12 mouse cellular contexts compared by ENCODE assay signal in genomic region chr6:122921451-122921850, GRCm38 (mm10). TPM values are rescaled to one million over a fixed set of nuclear protein-coding genes. Genes with fewer than 3 reads are reported as not detected.
DNase-seq lines count a peak whose midpoint lies in the region; ATAC-seq and TF ChIP-seq lines count a peak whose summit lies in the region.
"Had no signal": no experiment of that assay in that cellular context is flagged by ENCODE, and none has a peak within 500 bp of the region (broad histone marks: within the 10 kb centered on the region; RNA-seq: fewer than 3 reads in every experiment).

TSS of gene Clec4a1 (plus strand) at chr6:122921848.

- H3K4me3 ChIP-seq in heart, adult 2 months: no peak within 1 kb of the TSS
- no peak within 1 kb of the TSS for H3K4me3 ChIP-seq in heart, embryonic 10.5 days
- no peak within 1 kb of the TSS for H3K4me3 ChIP-seq in midbrain, embryonic 10.5 days

- peak; percentile 99 for ATAC-seq in granulocyte monocyte progenitor cell, adult 5-6 weeks (replicated peaks; ENCODE audit: poor library complexity, severe bottlenecking)
- ATAC-seq in frontal cortex, adult (ENCODE audit: low TSS enrichment): no peak

- 26% methylated on average over 4 of the region's 4 CpGs for WGBS in heart, adult 2 months
- 51% methylated on average over 4 of the region's 4 CpGs for WGBS in heart, embryonic 10.5 days
- 77% methylated on average over 4 of the region's 4 CpGs for WGBS in midbrain, embryonic 10.5 days

- no peaks in the 10 kb centered on the region for H3K9me3 ChIP-seq in heart, embryonic 10.5 days
- no peaks in the 10 kb centered on the region for H3K9me3 ChIP-seq in midbrain, embryonic 10.5 days (replicated peaks)

- no peaks in the 10 kb centered on the region for H3K79me2 ChIP-seq in heart, adult 2 months (replicated peaks; ENCODE audit: control insufficient read depth, insufficient read depth, low read length)

- H3K27me3 ChIP-seq in heart, adult 2 months (ENCODE audit: control insufficient read depth, insufficient read depth, low read length): no peaks in the 10 kb centered on the region
- H3K27me3 ChIP-seq in heart, embryonic 10.5 days (ENCODE audit: insufficient read depth, poor library complexity, severe bottlenecking): no peaks in the 10 kb centered on the region
- no peaks in the 10 kb centered on the region for H3K27me3 ChIP-seq in midbrain, embryonic 10.5 days (ENCODE audit: low read depth, poor library complexity, severe bottlenecking)

- peak within 1 kb of the TSS; percentile 30; the same call in 1 of the 2 replicates for H3K9ac ChIP-seq in heart, adult 2 months (ENCODE audit: low read depth, low read length)

- no peak for TF ChIP-seq CTCF in heart, adult 2 months (IDR thresholded peaks at IDR 0.05)

- TF ChIP-seq POLR2A in heart, adult 2 months (IDR thresholded peaks at IDR 0.05; ENCODE audit: insufficient read depth, low read depth, low read length): no peak

- peak in 1 of 2 experiments; percentile 36 for DNase-seq in heart, adult 2 months
- no peak for DNase-seq in heart, embryonic 10.5 days (ENCODE audit: low spot score)
- DNase-seq in lung, postnatal 25 days (ENCODE audit: low spot score): peak; percentile 35
- DNase-seq in lung, postnatal 10 days: no peak
- DNase-seq in skeletal muscle tissue, adult 2 months (ENCODE audit: low read depth, low spot score): peak; percentile 34
- DNase-seq in midbrain, embryonic 10.5 days (ENCODE audit: low spot score): no peak
- DNase-seq: embryo, embryonic 11 days; kidney, postnatal 10 days; spleen, adult 18-20 months; thymus, postnatal 14 days had no signal

- TF ChIP-seq EP300 in heart, adult 2 months (IDR thresholded peaks at IDR 0.05; ENCODE audit: insufficient read depth, low read depth, low read length): 0 out of 2 replicates have a peak, but pooled peaks have one; percentile 14

- H3K36me3 ChIP-seq in heart, adult 2 months (ENCODE audit: control insufficient read depth, insufficient read depth, low read length): no peaks in the 10 kb centered on the region
- H3K36me3 ChIP-seq in heart, embryonic 10.5 days: no peaks in the 10 kb centered on the region
- no peaks in the 10 kb centered on the region for H3K36me3 ChIP-seq in midbrain, embryonic 10.5 days

- no peak within 1 kb of the TSS for H3K27ac ChIP-seq in heart, adult 2 months
- no peak within 1 kb of the TSS for H3K27ac ChIP-seq in heart, embryonic 10.5 days
- H3K27ac ChIP-seq in midbrain, embryonic 10.5 days (replicated peaks): no peak within 1 kb of the TSS

- intact Hi-C loops in heart, adult 2 months (cut with DNase I): no loop called here

- H3K4me1 ChIP-seq in heart, adult 2 months (ENCODE audit: control insufficient read depth, insufficient read depth, low read length): no peaks in the 10 kb centered on the region
- no peaks in the 10 kb centered on the region for H3K4me1 ChIP-seq in heart, embryonic 10.5 days
- H3K4me1 ChIP-seq in midbrain, embryonic 10.5 days: no peaks in the 10 kb centered on the region

RNA-seq across cellular contexts. Expression of gene Clec4a1, which starts in this region (rescaled TPM):
- 1 to 10 TPM; 3.8 to 4.4 TPM for total RNA-seq in heart, adult 2 months (2021)
- 3.4 and 3.6 TPM in 2 replicates for polyA plus RNA-seq in heart, adult 2 months (2012; rRNA removed)
- polyA plus RNA-seq in heart, embryonic 10.5 days (2016; fragmentation: Nextera tagmentation; extraction: Ambion mirVana): 0.27 and 0.63 TPM in 2 replicates
- 1.7 TPM in 1 of 2 replicates, not detected in the other for total RNA-seq in granulocyte monocyte progenitor cell, adult 5-6 weeks (2014; fragmentation: Nextera tagmentation)
- total RNA-seq in granulocyte monocyte progenitor cell, adult 5-6 weeks (2017): 0.93 and 1.3 TPM in 2 replicates
- polyA plus RNA-seq in midbrain, embryonic 10.5 days (2016; fragmentation: Nextera tagmentation; extraction: Ambion mirVana): 1.0 and 1.6 TPM in 2 replicates

Comparison
In these comparisons a context has a peak if more than half of its experiments do, and no peak if none do; other contexts are left out.
1. DNase-seq: peak in lung, postnatal 25 days (single experiment) and skeletal muscle tissue, adult 2 months (single experiment); none in heart, embryonic 10.5 days (single experiment), lung, postnatal 10 days (single experiment) and midbrain, embryonic 10.5 days (single experiment).